Mouse (Mus musculus): Measurements from ENCODE around the gene Gm44805. TPM values are rescaled to one million over a fixed set of nuclear protein-coding genes. Genes with fewer than 3 reads are reported as not detected.

Gm44805 gene
- not detected in 2 replicates for polyA plus RNA-seq (2012; rRNA removed)

GRCm38 (mm10) chr7:19681202-19681694 lies at the start of gene Gm44805, which contains the start of gene Apoc4:
Gene Gm44805, minus strand, starts transcription at chr7:19681423.
Gene Apoc4, minus strand, starts transcription at chr7:19681479.

DNA sequence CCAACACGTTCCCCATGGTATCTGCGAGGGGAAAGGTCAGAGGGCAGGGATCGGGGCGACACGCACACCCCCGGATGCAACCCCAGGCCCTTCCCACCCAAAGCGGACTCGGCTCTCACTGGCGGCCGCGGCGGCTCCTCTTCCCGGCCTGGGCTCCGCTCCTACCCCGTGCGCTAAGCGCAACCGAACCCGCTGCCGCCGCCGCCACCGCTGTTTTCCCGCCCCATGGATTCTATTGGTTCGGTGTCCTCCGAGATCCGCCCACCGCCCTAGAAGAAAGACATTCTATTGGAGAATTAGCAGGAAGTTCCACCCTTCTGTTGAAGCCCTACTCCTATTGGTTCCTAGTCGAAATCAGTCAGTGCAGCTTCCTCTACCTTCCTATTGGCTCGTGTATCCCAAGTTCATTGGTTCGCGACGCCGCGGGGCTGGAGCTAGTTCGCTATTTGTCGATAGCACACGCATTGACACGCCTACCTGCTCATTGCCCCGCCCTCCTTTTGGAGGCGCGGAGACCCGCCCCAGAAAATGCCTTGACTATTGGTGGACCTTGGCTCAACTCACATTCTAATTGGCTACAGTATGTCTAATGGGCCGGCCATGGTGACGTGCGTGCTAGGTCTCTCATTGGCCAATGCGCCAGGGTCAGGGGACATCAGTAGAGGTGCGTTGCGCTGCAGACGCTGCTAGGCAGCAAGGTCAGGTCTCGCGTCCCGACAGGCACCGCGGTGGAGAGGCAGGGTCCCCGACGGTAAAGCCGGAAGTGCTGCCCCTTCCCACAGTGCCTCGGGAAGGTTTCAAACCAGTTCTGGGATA lies 34.2 kb upstream of the Gm44805 start, which contains the start of gene Tomm40:
Gene Tomm40 (minus strand): TSS at position 200 of the 816 bp plus-strand sequence.

DNA sequence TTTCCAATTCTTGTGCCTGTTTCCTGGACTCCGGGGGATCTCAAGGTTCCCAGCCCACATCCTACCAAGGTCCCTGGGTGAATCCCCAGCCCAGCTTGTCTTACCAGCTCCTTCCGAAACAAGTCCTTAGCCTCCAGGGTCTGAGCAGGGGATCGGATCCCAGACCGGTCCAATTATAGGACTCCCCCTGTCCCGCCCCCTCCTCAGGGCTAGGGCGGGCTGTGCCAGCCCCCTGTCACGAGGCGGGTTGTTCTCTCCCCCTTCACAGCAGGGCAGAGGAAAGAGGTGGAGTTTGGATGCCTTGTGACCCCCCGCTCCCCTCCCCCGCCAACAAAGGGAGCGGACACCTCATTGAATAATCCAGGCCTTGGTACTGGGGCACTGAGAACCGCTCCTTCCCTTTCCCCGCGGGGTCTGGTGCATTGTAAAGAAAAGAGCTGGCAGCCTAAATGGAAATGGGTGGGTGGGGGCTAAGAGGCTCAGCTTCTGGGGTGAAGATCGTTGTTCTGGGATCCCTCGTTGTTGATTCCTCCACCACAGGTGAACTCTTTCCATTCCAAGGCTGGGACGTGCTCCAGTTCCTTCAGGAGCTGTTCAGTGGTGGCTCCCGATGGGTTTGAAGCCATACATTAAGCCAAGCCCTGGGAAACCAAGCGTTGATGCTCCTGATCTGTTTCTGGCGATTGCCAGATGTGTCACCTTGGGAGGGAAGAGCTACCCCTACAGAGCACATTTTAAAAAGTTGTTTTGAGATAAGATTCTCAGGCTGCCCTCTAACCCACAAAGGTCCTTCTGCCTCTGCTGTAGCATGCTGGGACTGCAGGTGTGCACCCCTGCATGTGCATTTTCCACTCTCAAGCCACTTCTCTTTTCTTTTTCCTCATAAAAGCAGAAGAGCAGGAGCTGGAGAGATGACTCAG lies 17.9 kb upstream of the Gm44805 start, which contains the start of gene Apoe:
Gene Apoe (minus strand): TSS at position 282 of the 920 bp plus-strand sequence.

DNA sequence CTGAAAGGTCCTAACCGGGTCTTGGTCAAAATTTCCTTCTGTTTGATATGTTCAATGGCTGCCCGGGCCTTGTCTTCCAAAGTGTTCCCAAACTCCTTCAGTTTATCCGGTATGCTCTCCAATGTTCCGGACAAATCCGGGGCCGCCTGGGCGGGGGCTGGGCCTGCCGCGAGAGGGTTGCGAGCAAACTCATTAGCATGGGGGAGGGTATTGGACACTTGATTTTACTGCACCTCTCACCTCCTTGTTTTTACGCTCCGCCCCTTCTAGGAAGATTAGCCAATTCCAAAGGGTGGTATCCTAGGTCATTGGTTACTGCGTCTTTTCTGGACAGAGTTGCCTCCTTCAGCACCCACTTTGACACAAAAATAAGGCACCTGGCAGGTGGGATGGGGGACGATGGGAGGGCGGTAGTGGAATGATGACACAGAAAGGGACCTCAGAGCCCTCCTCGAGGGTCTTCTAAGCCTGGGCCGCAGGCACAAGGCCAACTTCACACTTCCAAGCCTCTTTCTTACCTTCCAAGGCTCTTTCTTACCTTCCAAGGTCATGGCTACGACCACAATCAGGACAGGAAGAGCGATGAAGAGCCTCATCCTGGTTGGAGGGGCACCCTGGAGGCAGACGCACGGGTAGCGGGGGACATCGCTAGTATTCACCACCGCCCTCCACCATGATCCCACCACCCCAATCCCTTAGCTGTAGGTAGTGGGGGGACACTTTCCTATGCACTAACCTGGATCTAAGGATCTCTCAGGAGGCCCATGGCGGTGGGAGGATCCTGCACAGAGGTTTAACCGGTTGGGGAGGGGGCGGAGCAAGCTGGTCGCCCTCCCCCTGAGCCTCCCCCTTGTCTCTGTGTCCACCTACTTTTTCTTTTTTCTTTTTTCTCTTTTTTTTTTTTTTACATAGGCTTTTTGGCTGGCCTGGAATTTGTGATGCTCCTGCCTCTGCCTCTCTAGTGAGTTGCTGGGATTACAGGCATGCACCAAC lies 10.9 kb upstream of the Gm44805 start, which contains the start of gene Apoc1:
Gene Apoc1 (minus strand): TSS at position 788 of the 993 bp plus-strand sequence.

DNA sequence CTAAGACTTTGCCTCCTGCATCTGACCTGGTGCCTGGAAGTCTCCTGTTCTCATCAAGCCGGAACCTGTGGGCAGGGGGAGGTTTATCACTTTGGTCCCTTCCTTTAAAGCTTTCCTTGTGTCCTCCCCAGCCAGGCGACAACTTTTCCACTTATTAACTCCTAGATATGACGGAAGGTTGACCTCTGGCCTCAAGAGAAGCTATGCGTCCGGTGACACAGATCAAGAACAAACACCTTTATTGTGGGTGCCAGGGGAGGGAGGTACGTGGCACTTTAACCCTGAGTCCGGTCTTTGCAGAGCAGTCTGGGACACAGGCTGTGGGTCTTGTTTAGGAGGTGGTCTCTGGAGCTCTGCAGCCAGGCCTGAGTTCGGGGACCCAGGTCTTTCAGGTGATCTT lies 3.4 kb downstream of the Gm44805 start, which contains the start of gene Apoc2:
Gene Apoc2 (minus strand): TSS at position 70 of the 400 bp plus-strand sequence.

DNA sequence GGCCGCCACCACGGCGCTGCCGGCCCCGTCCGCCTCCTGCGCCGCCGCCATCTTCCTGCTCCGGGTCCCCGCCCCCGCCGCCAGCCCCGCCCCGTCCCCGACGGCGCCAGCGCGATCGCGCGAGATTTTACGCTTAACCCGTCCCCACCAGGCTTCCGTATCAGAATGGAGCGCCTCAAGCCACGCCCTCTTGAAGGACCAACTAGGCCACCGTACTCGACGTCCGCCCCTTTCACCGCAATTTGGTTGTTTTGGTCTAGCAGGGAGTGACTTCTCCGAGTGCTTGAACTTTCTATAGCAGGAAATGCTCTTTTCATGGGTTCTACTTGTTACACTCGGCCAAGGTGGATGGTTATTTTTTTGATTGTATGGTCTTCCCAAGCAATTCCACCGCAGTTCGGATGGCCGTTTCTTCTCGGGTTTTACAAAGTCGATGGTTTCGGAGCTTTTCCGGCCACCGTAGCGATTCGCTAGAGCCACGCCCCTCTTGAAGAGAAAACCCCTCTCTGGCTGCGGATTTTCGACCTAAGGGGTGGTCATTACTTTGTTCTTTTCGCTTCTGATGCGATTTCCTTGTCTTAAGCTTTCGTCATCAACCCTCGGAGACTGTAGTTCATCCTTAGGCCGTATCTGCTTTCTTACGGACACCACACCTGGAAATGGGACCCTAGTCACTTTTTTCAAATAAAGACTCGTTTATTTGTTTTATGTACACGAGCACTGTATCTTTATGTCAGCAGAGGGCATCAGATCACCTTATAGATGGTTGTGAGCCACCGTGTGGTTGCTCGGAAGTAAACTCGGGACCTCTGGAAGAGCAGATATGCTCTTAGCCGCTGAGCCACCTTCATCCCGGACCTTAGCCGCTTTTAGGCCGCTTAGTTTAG lies 16.0 kb downstream of the Gm44805 start, which contains the start of gene Clptm1:
Gene Clptm1 (minus strand): TSS at position 79 of the 887 bp plus-strand sequence.

GRCm38 (mm10) chr7:19629361-19629734 lies 51.9 kb downstream of the Gm44805 start, which contains the start of gene Relb:
Gene Relb, minus strand, starts transcription at chr7:19629438.

Other genes starting within 250 kb of the Gm44805 start
- 33.8 and 41.7 TPM in 2 replicates for gene Mark4, start 222.6 kb downstream of the Gm44805 start, polyA plus RNA-seq (2012; rRNA removed)
- 2.1 and 2.9 TPM in 2 replicates for gene Exoc3l2, start 218.1 kb downstream of the Gm44805 start, polyA plus RNA-seq (2012; rRNA removed)
- gene Bloc1s3, start 173.1 kb downstream of the Gm44805 start, polyA plus RNA-seq (2012; rRNA removed): 6.3 and 9.5 TPM in 2 replicates
- 36.1 and 56.2 TPM in 2 replicates for gene Trappc6a, start 173.0 kb downstream of the Gm44805 start, polyA plus RNA-seq (2012; rRNA removed)
- gene Nkpd1, start 163.6 kb downstream of the Gm44805 start, polyA plus RNA-seq (2012; rRNA removed): 0.10 and 0.15 TPM in 2 replicates
- gene Ppp1r37, start 118.3 kb downstream of the Gm44805 start, polyA plus RNA-seq (2012; rRNA removed): 59.4 and 66.9 TPM in 2 replicates
- 1.0 and 1.3 TPM in 2 replicates for gene Zfp296, start 104.1 kb downstream of the Gm44805 start, polyA plus RNA-seq (2012; rRNA removed)
- 40.7 and 66.6 TPM in 2 replicates for gene Gemin7, start 103.8 kb downstream of the Gm44805 start, polyA plus RNA-seq (2012; rRNA removed)
- gene Clasrp, start 76.9 kb downstream of the Gm44805 start, polyA plus RNA-seq (2012; rRNA removed): 134 and 154 TPM in 2 replicates
- gene Relb, start 52.0 kb downstream of the Gm44805 start, polyA plus RNA-seq (2012; rRNA removed): 2.4 and 4.4 TPM in 2 replicates
- gene Clptm1, start 16.4 kb downstream of the Gm44805 start, polyA plus RNA-seq (2012; rRNA removed): 36.8 and 58.8 TPM in 2 replicates
- gene Apoc2, start 3.5 kb downstream of the Gm44805 start, polyA plus RNA-seq (2012; rRNA removed): 4.6 and 11.0 TPM in 2 replicates
- gene Apoc4, start 56 bp upstream of the Gm44805 start, polyA plus RNA-seq (2012; rRNA removed): 0.19 and 0.41 TPM in 2 replicates
- 4.9 and 8.1 TPM in 2 replicates for gene Apoc1, start 11.2 kb upstream of the Gm44805 start, polyA plus RNA-seq (2012; rRNA removed)
- 198 and 270 TPM in 2 replicates for gene Apoe, start 17.8 kb upstream of the Gm44805 start, polyA plus RNA-seq (2012; rRNA removed)
- 102 and 110 TPM in 2 replicates for gene Tomm40, start 34.0 kb upstream of the Gm44805 start, polyA plus RNA-seq (2012; rRNA removed)
- gene Nectin2, start 69.1 kb upstream of the Gm44805 start, polyA plus RNA-seq (2012; rRNA removed): 43.3 and 45.3 TPM in 2 replicates
- gene Bcam, start 89.6 kb upstream of the Gm44805 start, polyA plus RNA-seq (2012; rRNA removed): 18.2 and 28.9 TPM in 2 replicates
- 0.34 and 0.46 TPM in 2 replicates for gene Cblc, start 115.4 kb upstream of the Gm44805 start, polyA plus RNA-seq (2012; rRNA removed)
- gene Bcl3, start 141.3 kb upstream of the Gm44805 start, polyA plus RNA-seq (2012; rRNA removed): 0.60 and 1.0 TPM in 2 replicates
- 0.24 and 0.29 TPM in 2 replicates for gene Gm19345, start 170.6 kb upstream of the Gm44805 start, polyA plus RNA-seq (2012; rRNA removed)
- gene Ceacam16, start 179.9 kb upstream of the Gm44805 start, polyA plus RNA-seq (2012; rRNA removed): not detected in 2 replicates
- gene Ceacam19, start 206.5 kb upstream of the Gm44805 start, polyA plus RNA-seq (2012; rRNA removed): not detected in 2 replicates
- 3.6 and 8.4 TPM in 2 replicates for gene Pvr, start 239.7 kb upstream of the Gm44805 start, polyA plus RNA-seq (2012; rRNA removed)